Mouse (Mus musculus) left cerebral cortex, adult 11 months (tissue): ENCODE measurements around the gene Prpf18.
A peak's percentile ranks its signal among the peaks of the same experiment; 100 is the strongest.
"Not testable (repeated sequence)": the region's sequence is repeated elsewhere in the genome, so short reads cannot be mapped to it uniquely, and the experiment has no call there.

Source experiments
- DNase-seq: peaks from one replicate; pipeline ENCODE4 v3.0.0; 2022; ENCODE audit warnings: low spot score

The Prpf18 gene

DNA sequence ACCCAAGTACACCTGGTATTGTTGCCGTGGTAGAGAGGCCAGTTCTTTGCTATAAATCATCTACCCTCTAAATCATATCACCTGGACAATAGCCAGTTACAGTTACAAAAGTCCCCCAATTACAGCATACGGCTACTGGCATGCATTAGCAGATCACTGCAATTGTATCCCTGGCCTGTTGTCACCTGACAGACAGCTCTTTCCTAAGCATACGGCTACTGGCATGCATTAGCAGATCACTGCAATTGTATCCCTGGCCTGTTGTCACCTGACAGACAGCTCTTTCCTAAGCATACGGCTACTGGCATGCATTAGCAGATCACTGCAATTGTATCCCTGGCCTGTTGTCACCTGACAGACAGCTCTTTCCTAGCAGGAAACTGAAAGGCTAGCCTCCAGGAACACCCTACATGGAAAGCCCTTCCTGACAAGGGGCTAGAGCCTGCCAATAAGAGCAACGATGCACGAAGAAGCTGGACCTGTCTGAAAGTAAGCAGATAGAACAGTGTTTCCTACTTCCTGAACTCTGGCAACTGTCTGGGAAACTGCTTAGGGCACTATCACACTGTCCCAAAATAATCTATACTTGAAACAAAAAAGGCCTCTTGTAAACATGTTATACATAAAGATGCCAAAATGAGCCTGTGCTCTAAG is 37.5 kb downstream of the Prpf18 start:
- DNase-seq = not testable (repeated sequence)

DNA sequence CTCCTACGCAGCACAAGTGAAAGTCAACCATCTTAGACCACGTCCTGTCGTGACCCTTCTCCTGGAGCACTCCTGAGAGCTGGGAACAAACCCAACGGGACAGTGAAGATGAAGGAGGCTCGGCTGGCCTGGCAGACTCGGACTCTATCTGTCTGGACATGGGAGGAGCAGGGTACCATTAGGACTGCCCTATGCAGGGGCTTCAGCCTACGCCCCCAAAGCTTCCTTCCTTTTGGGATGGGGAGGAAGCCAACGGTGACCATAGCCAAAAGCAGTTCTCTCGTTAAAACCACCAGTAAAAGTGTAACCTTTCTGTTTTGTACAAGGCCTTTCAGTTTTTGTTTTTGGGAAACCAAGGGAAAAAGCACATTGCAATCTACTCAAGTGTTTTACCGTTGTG is 40.2 kb downstream of the Prpf18 start:
- DNase-seq = no peak

DNA sequence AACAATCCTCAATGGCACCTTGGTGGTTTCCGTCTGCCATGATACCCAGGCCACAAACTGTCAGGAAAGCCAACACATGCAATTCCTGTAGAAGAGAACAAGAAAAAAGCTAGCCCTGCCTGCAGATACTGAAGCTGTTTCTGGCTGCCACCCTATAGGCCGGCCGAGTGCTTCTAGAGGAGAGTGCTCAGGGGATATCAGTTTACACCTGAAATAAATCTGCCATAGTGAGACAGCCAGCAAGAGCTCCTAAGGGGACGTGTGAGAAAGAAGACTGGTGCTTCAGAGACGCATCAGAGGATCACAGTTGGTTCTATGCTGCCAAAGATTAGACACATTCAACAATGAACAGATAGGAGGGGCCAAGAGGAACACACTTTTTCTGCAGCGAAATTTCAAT is 40.6 kb downstream of the Prpf18 start:
- DNase-seq = no peak

DNA sequence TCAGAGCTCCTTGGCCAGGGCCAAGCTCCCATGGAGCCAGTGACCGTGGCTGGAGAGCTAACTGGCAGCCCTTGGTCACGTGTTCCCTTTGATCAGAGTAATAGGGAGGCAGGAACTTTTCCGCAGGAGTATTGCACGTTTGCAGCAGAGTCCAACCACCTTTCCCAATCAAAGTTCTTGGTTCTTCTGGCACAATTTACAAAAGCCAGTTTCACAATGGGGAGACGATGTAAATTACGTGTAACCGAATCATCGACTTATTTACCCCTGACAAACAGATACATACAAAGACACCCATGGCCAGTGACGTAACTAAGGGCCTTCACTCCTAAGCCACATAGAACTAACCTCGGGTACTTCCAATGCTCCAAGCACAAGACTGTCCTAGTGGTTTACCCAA is 42.5 kb downstream of the Prpf18 start:
- DNase-seq = no peak

DNA sequence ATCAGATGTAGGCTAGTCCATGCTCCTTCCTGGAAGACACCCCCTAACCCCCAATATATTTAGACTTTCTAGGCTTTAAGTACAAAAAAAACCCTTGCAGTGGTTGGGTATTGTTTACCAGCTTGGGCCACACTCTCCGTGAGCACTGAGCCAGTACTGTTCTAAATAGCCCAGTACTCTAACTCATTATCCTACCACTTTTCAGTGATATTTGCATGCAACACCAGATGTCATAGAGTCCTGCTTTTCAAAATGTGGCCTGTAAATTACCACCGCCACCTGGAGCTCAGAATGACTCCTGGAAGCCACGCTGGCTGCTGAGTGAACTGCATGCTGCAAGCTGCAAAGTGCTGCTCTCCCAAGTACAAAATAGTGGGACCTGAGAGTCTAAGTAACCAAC is 43.7 kb downstream of the Prpf18 start:
- DNase-seq = no peak

DNA sequence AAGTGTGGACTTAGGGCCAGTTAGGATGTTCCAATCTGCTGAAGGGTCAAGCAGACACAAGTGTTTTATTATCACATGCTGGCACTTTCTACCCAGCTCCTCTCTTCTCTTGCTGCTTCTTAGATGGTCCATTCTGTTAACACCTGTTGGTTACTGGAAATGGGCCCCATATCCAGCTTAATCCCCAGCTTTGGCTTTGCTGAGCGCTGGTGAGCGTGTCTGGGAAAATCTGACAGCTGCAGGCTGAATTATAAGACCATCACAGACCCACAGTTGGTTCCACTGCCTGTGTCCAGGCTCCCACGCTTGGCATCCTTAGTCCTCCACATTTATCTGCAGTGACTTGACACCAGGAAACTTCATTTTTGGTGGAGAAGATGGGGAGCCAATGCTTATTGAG is 45.4 kb downstream of the Prpf18 start:
- DNase-seq = no peak

DNA sequence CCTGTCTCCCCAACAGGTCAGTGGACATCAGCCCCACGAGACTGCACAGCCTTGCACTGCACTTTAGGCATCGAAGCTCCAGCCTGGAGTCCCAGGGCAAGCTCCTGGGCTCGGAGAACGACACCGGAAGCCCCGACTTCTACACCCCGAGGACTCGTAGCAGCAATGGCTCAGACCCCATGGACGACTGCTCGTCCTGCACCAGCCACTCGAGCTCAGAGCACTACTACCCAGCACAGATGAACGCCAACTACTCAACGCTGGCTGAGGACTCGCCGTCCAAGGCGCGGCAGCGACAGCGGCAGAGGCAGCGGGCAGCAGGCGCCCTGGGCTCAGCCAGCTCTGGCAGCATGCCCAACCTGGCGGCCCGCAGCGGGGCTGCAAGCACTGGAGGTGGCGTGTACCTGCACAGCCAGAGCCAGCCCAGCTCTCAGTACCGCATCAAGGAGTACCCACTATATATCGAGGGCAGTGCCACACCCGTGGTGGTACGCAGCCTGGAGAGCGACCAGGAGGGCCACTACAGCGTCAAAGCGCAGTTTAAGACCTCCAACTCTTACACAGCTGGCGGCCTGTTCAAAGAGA is 48.5 kb downstream of the Prpf18 start:
- DNase-seq = no peak

DNA sequence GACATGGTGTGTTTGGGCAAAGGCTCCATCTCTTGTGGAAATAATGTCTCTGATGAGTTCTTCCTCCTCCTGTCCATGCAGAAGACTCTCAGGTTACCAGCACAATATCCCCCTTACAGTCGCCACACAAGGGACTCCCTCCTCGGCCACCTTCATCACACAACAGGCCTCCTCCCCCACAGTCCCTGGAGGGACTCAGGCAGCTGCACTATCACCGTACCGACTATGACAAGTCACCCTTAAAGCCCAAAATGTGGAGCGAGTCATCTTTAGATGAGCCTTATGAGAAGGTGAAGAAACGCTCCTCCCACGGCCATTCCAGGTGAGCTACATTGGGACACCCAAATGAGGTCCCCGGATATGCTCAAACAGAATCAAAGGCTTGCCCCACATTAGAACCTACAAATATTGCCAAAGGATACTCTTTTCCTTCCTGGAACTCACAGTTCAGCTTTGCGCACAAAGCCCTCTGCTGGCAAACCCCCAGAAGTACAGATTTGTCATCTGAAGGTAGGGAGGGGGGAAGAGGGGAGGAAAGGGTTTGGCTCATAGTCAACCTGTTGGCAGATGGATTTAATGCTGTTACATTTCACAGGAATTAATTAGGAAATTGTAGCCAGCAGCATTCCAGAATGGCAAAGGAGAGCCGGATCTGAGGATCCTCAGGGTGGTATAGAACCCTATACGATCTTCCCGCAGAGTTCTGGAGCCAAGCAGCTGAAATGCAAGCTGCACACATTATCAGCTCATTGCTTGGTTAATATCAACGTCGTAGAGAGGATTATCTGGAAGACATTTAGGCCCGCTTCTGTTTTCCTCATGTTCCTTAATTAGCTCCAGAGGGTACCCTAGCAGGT is 50.7 kb downstream of the Prpf18 start:
- peak; percentile 40 for DNase-seq

DNA sequence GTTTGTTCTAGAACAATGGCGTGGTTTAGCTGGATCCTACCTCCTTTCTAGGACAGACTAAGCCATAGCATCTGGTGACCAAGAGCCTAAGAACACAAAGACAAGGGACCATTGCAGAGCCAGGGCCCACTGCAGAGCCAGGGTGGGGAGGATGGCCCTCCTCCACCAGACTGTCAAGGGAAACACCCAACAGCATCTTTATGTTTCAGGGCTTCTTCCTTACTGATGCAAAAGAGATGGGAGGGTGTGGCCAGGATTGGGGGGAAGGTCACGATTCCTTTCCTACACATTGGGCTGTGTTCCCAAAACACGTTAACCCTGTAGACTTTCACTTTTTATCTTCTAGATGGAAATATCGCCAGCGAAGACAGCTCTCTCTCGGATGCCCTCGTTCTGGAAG is 54.9 kb downstream of the Prpf18 start:
- no peak for DNase-seq

DNA sequence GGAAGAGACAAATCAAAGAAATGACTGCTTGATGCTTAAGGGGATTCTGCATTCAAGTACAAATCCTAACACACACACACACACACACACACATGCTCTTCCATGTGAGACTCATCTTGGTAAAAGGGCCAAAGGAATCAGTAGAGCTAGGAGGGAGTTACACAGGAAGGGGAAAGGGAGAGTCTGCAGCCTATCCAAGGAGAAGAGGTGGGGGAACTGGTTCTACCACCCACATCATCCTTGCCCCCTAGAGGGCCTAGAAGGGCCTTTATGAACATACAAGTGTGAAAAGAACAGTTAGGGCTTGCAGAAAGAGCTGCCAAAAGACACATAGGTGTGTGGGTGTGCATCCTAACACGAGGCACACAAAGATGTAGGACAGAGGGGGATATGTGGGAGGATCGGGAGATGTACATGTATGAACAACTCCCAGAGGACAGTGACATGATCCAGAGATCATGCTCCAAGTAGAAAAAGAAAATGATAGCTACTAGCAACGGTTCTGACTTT is 58.0 kb downstream of the Prpf18 start:
- DNase-seq = no peak

DNA sequence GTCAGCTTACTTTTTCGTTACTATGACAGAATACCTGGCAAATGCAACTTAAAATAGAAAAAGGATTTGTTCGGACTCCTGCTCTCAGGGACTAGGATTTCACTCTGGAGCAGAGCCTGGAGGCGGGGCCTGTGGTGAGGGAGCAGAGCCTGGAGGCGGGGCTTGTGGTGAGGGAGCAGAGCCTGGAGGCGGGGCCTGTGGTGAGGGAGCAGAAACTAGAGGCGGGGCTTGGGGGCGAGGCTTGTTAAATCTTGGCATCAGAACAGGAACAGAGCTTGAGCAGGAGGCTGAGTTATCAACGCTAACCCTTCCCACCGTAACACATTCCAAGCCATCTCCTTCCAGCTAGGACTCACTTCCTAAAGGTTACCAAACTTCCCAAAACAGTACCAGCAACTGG is 58.5 kb downstream of the Prpf18 start:
- DNase-seq = no peak

DNA sequence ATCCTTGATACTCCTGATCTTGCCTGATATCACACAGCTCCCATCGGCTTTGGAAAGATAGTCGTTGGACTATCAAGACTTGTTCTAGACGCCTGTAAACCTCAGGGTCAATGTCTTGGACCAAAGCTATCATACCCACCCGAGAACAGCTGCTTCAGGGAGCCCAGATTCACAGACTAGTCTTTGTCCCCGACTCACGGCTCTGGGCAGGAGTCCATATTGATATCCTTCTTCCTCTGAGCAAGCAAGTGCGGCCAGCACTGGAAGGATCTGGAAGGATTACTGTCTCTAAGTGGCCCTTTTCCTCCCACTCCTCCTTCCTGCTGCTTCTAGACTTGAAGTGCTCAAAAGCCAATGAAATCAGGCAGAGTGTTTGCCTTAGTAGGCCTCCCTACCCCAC is 59.2 kb downstream of the Prpf18 start:
- no peak for DNase-seq

DNA sequence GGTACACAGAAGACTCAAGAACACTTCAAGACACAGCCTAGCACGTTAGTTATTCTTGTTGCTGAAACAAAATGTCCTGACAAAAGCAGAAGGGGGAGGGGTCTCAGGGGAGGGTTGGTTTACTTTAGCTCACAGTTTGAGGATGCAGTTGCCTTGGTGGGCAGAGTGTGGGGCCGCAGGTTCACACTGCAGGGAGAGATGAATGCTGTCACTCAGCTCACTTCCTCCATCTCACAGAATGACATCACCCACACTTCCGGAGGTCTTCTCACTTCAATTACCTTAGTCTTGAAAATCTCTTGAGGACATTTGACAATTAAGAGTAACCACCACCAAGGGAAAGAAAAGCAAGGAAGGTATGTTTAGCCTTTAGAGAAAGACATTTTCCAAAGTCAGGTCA is 60.3 kb downstream of the Prpf18 start:
- no peak for DNase-seq

DNA sequence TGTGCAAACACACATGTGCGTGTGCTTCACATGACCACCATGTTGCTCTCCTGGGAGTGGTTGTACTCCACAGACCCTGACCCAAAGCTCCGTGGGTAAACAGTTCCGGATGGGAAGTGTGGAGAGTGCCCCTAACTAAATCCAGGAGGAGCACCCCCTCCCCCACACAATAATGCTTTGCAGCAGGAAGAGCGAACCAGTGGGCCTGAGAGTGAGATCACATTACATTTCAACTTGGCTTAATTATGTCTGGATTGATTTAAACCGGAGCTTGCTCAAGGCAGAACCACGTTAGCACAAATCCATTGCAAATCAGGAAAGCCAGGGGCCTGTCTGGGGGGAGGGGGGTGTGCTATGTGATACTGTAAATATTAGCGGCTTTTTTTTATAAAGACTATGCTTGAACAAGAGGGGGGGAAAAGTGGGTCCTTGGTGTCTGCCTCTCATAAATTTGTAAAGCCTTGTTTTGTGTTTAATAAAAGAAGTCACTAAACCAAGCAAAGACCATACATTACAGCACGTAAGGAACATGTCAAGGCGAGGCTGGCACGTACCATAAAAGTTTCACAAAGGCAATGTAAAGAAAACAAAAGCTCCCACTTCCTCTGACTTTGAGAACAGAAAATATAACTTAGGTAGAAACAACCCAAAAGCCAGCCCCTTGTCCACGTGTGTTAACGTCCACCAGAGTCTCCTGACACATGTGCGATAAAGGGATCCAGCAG is 64.1 kb downstream of the Prpf18 start:
- no peak for DNase-seq

DNA sequence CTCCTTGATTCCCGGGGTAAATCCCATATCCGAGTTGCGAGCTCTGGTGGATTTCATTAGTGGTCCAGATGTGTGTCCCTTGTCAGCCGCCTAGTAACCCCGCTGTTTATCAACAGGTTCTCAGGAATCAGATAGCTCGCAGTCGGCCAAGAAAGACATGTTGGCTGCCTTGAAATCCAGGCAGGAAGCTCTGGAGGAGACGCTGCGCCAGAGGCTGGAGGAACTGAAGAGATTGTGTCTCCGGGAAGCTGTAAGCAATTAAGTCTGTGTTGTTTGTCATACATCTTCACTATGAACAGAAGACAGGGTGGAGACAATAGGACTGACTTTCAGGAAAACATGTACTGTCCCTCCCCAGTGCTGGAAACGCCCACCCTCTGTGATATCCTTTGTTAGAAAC is 65.7 kb downstream of the Prpf18 start:
- DNase-seq = no peak

DNA sequence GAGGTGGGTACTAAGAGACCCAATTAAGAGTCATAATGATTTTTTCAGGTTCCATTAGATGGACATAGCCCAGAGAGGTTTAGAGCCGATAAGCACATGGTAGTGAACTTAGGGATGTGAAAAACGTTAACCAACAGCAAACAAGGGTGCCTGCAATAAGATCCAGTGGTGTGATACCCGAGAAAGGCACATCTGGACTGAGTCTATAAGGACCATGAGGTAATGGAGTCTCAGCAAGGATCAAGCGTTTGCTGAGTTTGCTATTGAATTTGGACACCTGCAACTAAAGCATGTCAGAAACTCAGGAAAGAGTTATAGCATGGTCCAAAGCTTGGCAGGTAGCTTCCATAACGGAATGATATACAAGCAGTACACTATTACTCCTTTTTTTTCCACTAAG is 67.7 kb downstream of the Prpf18 start:
- DNase-seq = no peak

DNA sequence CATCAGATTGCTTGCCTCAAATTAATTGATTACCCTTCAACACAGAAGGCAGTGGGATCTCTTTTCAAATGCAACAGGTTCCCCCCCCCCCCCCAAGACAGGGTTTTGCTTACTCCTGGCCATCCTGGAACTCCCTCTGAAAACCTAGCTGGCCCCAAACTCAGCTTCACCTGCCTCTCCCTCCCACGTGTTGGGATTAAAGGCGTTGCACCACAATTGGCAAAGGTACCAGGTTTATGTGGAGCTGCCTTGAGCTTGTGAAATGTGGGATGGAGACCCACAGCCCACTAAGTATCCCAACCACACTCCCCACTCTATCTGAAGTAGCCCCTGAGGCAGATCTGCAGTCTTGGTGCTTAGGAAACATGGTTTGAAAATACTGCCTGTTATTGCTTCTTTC is 69.0 kb downstream of the Prpf18 start:
- no peak for DNase-seq

DNA sequence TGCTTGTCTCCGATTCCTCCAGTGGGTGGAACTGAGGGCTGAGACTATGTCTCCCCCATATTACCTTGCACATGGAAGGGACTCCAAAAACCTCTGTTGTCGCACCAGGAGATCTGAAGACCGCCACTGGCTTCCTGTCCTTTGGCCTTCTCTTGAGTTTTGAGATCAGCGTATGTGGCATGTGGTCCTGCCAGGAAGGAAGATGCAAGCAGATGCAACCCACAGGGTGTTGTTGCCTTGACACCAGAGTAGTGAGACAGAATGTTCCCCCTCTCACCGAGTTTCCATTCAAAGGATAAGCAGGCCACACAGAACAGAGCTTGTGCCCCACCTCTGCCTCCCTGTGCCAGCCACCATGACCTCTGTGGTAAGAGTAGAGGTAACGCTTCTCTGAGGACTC is 71.2 kb downstream of the Prpf18 start:
- DNase-seq = no peak

DNA sequence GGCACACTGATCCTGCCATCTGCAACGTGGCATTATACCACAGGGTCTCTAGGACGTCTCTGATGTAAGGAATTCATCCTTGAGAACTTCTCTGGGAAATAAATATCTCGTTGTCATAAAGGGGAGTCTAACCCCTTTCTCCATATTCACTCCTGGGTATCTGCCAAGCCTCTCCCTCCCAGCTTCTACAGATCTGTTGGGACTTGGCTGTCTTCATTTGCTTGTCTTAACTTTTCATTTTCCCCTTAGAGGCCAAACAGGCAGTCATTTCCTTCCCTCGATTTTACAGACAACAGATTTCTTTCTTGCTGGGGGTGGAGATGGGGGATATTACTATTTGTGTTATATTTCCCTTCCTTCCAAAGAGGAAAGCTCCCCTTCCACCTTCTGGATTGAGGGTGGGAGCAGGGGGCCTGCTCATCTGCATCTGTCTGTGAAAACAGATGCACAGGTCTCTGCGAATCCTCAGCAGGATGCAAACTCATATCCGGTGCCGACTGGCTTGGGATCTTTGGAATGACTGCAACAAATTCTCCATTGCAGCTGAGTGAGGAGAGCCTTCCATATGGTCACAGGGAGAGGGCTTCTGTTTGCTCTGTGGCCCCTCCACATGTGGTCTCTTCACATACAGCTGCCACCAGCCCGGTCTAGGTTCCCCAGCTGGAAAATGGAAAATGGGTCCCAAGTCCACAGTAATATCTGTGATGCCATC is 72.4 kb downstream of the Prpf18 start:
- DNase-seq = no peak

DNA sequence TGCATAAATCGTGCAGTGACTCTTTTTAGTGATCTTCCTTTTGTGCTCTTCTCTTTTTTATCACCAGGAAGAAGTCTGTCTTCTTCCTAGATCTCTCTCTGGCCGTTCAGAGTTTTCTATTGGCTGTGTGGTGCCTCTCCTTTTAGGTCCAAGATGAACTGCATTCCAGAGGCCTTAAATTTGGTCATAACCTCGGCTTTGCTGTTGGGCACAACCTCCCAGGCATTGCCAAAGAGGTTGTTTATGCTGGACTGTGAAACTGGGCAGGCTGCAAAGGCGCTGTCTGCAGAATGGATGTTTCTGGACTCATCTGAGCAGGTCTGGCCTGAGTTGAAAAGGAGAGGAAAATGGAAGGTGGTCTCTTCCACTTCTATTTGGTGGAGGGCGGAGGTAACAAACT is 73.6 kb downstream of the Prpf18 start:
- no peak for DNase-seq

DNA sequence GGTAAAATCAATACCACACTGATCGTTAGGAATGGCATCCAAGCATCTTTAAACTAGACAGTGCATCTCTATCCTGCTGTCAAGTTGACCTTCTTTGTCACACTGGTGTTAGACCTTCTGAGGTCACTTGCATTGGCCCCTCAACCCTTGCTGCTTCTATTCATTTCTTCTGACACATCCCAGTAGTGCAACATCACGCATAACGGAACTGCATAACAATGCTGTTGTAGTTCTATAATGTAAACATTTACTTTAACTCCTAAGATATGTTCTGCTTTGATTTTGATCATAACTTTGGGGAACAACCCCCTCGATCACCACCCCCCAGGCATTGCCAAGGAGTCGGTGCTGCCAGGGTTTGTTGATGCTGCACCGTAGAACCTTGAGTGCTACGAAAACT is 75.9 kb downstream of the Prpf18 start:
- no peak for DNase-seq

DNA sequence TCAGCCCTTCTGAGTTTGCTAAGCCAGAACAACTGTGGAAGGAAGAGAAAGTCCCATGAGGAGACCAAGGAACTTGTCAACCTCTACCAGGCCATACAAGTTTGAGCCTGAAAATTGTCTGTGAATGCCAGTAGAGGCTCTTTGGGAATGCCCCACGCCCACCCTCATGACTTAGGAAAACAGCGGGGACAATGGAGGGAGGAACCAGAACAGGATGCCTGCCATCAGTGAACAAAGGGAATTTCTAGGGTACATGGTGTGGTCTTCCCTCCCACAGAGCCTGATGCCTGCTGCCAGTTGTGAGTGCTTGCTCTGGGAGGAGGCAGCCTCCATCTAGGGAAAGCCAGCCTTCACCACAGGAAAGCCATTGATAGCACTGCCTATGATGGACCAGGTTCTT is 76.8 kb downstream of the Prpf18 start:
- DNase-seq = no peak
